Mouse (Mus musculus): ENCODE results near the gene Gm17581.
"Not testable (repeated sequence)": the region's sequence is repeated elsewhere in the genome, so short reads cannot be mapped to it uniquely, and the experiment has no call there.

The Gm17581 gene

GRCm38 (mm10) chr2:155736936-155737335 is 1.3 kb upstream of the Gm17581 start:
- no peak for DNase-seq

GRCm38 (mm10) chr2:155735080-155735479 is 586 bp downstream of the Gm17581 start:
- no peak for DNase-seq

- DNase-seq = peak; percentile 94
Measured at GRCm38 (mm10) chr2:155729158-155729645, 6.5 kb downstream of the Gm17581 start, which contains the start of gene Edem2. TSS of gene Edem2 (minus strand) at chr2:155729475.

GRCm38 (mm10) chr2:155728742-155729141 is 6.9 kb downstream of the Gm17581 start:
- no peak for DNase-seq

GRCm38 (mm10) chr2:155727764-155728395 is 7.8 kb downstream of the Gm17581 start:
- DNase-seq = no peak

GRCm38 (mm10) chr2:155726302-155726701 is 9.4 kb downstream of the Gm17581 start:
- DNase-seq = peak; percentile 44

GRCm38 (mm10) chr2:155724526-155724925 is 11.1 kb downstream of the Gm17581 start:
- DNase-seq = no peak

GRCm38 (mm10) chr2:155724036-155724435 is 11.6 kb downstream of the Gm17581 start:
- DNase-seq = no peak

GRCm38 (mm10) chr2:155720585-155720984 is 15.1 kb downstream of the Gm17581 start:
- no peak for DNase-seq

GRCm38 (mm10) chr2:155717082-155717990 is 18.3 kb downstream of the Gm17581 start:
- DNase-seq = no peak

- DNase-seq = no peak
Measured at GRCm38 (mm10) chr2:155710557-155710956, 25.1 kb downstream of the Gm17581 start.

- peak; percentile 53 for DNase-seq
Measured at GRCm38 (mm10) chr2:155707251-155707650, 28.4 kb downstream of the Gm17581 start.

- DNase-seq = no peak
Measured at GRCm38 (mm10) chr2:155703630-155704029, 32.0 kb downstream of the Gm17581 start.

- no peak for DNase-seq
Measured at GRCm38 (mm10) chr2:155701399-155701919, 34.2 kb downstream of the Gm17581 start.

GRCm38 (mm10) chr2:155698443-155698842 is 37.2 kb downstream of the Gm17581 start:
- DNase-seq = not testable (repeated sequence)

- DNase-seq = no peak
Measured at GRCm38 (mm10) chr2:155696851-155697250, 38.8 kb downstream of the Gm17581 start.

- DNase-seq = peak; percentile 74
Measured at GRCm38 (mm10) chr2:155696091-155696558, 39.5 kb downstream of the Gm17581 start.

- no peak for DNase-seq
Measured at GRCm38 (mm10) chr2:155695316-155695715, 40.4 kb downstream of the Gm17581 start.

- DNase-seq = no peak
Measured at GRCm38 (mm10) chr2:155694564-155694963, 41.1 kb downstream of the Gm17581 start.

GRCm38 (mm10) chr2:155693136-155693535 is 42.5 kb downstream of the Gm17581 start:
- DNase-seq = no peak

GRCm38 (mm10) chr2:155691723-155692493 is 43.8 kb downstream of the Gm17581 start, which contains the start of gene Trpc4ap:
TSS of gene Trpc4ap (minus strand) at chr2:155692384.
- DNase-seq = peak; percentile 94

GRCm38 (mm10) chr2:155691336-155691722 is 44.3 kb downstream of the Gm17581 start:
- DNase-seq = no peak

All from layer of hippocampus, adult 9-11 months (tissue).